Mouse (Mus musculus) cerebellum, postnatal 25 days (tissue): ENCODE measurements around the gene Gm9268.
"Not testable (repeated sequence)": the region's sequence is repeated elsewhere in the genome, so short reads cannot be mapped to it uniquely, and the experiment has no call there.

Experiments used
- DNase-seq, 2 experiments: peaks; one replicate each; pipeline ENCODE4 v3.0.0; 2021; ENCODE audit warnings: mixed read lengths in 2 of 2

Gene Gm9268

GRCm38 (mm10) chr7:43018465-43018864, at the start of gene Gm9268:
Gm9268 (plus strand) TSS chr7:43018765.
- not testable (repeated sequence) for DNase-seq

- no peak for DNase-seq
Measured at GRCm38 (mm10) chr7:42980098-42980497, 38.5 kb upstream of the Gm9268 start.

DNA sequence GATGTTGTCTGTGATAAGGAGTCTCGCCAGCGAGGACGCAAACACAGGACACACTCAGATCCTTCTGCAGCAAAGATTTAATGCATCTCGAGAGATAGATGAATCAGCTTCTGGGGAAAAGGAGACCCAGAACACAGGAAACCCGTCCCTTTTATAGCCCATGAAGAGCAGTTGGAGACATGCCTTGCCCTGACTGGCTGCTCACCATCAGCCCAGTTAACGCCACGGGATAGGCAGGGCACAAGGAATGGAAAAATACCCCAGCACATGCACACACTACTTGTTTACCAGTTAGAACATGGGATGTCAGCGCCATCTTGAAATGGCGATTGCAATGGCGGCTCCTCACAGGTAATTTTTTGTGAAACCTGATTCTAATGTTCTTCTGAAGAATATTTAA, 37.8 kb upstream of the Gm9268 start:
- no peak for DNase-seq

DNA sequence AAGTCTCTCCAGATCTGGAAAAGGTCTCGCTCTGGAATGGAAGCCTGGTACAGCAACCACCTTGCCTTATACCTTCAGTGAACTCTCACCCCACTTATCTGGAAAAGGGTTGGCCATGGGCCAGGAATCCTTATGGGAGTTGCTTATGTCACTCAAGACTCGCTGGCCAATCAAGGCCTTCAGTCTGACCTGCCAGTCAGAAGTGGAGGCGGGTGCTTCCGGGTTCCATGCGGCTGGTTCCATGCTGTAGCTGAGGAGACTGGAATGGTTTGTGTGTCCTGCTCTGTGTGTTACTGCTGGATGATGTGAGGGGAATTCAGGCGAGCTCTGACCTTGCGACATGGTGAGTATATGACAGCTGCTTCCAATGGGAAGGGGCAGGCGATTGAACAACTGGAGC, 59.3 kb downstream of the Gm9268 start:
- DNase-seq: no peak
